Comparison of ENCODE assay signal across 7 mouse cellular contexts in the genomic region with DNA sequence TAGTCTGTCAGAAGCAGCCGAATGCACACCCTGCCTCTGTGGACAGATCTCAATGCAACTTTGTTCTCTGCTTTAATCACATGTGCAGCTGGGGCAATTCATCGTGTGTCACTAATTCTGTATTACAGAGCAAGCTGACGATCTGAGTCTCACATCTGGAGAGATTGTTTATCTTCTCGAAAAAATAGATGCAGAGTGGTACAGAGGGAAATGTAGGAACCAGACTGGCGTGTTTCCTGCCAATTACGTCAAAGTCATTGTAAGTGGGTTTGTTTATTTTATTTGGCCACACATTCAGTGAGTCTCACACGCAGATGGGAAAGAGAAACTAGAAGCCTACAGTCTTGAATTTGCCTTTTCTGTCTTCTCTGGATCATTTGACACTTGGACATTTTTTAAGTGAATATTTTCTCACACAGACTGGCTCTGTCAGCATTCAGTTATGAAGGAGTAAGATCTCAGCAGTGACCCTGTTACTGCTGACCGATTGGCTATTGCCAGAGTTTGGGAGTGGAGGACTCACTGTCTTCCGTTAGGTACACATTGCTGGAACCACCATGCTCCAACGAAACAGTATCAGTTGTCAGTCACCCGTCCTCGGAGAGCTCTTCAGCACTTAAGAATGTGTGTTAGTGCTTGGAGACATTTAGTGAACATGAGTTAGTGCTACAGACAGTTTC. TPM values are rescaled to one million over a fixed set of nuclear protein-coding genes. Genes with fewer than 3 reads are reported as not detected.
A peak's percentile ranks its signal among the peaks of the same experiment; 100 is the strongest.
DNase-seq lines count a peak whose midpoint lies in the region; ATAC-seq and TF ChIP-seq lines count a peak whose summit lies in the region.

No protein-coding gene starts in this region.

- no peak overlapping the region for H3K4me3 ChIP-seq in liver, embryonic 13.5 days (replicated peaks)
- H3K4me3 ChIP-seq in liver, embryonic 11.5 days (ENCODE audit: low read depth, low read length): no peak overlapping the region
- no peak overlapping the region for H3K4me3 ChIP-seq in forebrain, embryonic 16.5 days (replicated peaks; ENCODE audit: low read length)
- no peak overlapping the region for H3K4me3 ChIP-seq in stomach, postnatal 0 days (ENCODE audit: low read depth, low read length)

- peaks cover 16% of the 10 kb centered on the region for H3K36me3 ChIP-seq in liver, embryonic 13.5 days
- H3K36me3 ChIP-seq in liver, embryonic 11.5 days (ENCODE audit: control insufficient read depth, insufficient read depth, low read length): peaks cover 7% of the 10 kb centered on the region
- 0 out of 2 replicates have a peak, but pooled peaks cover 3% of the 10 kb centered on the region for H3K36me3 ChIP-seq in forebrain, embryonic 16.5 days (ENCODE audit: control insufficient read depth, insufficient read depth)
- no peaks in the 10 kb centered on the region for H3K36me3 ChIP-seq in stomach, postnatal 0 days (ENCODE audit: control insufficient read depth, insufficient read depth, low read length)

- WGBS in liver, embryonic 13.5 days (ENCODE audit: insufficient replicate concordance): 68% methylated on average over 12 of the region's 12 CpGs
- 75% methylated on average over 12 of the region's 12 CpGs for WGBS in liver, embryonic 11.5 days
- WGBS in forebrain, embryonic 16.5 days: 75% methylated on average over 12 of the region's 12 CpGs
- WGBS in stomach, postnatal 0 days: 38% methylated on average over 12 of the region's 12 CpGs

- no peak for DNase-seq in liver, embryonic 13.5 days
- no peak for DNase-seq in liver, embryonic 11.5 days (ENCODE audit: low spot score)
- peak; percentile 72 for DNase-seq in layer of hippocampus, adult 9-11 months
- no peak for DNase-seq in stomach, postnatal 0 days (ENCODE audit: low spot score)
- no peak for DNase-seq in cerebellum, postnatal 36 days
- no peak for DNase-seq in cerebellum, adult 9-10 months

- peaks cover 32% of the 10 kb centered on the region for H3K4me1 ChIP-seq in liver, embryonic 13.5 days (replicated peaks)
- H3K4me1 ChIP-seq in liver, embryonic 11.5 days (replicated peaks; ENCODE audit: control insufficient read depth, insufficient read depth, low read length): peaks cover 6% of the 10 kb centered on the region
- no peaks in the 10 kb centered on the region for H3K4me1 ChIP-seq in forebrain, embryonic 16.5 days (replicated peaks; ENCODE audit: control insufficient read depth, insufficient read depth, low read length)
- no peaks in the 10 kb centered on the region for H3K4me1 ChIP-seq in stomach, postnatal 0 days (replicated peaks; ENCODE audit: control insufficient read depth, insufficient read depth)

- H3K4me2 ChIP-seq in liver, embryonic 13.5 days: no peak overlapping the region
- no peak overlapping the region for H3K4me2 ChIP-seq in liver, embryonic 11.5 days
- H3K4me2 ChIP-seq in forebrain, embryonic 16.5 days (ENCODE audit: low read length): no peak overlapping the region
- H3K4me2 ChIP-seq in stomach, postnatal 0 days (replicated peaks; ENCODE audit: low read depth): no peak overlapping the region

- H3K27me3 ChIP-seq in liver, embryonic 13.5 days: no peaks in the 10 kb centered on the region
- no peaks in the 10 kb centered on the region for H3K27me3 ChIP-seq in liver, embryonic 11.5 days (replicated peaks; ENCODE audit: control insufficient read depth, insufficient read depth, low read length)
- H3K27me3 ChIP-seq in forebrain, embryonic 16.5 days (replicated peaks; ENCODE audit: control insufficient read depth, insufficient read depth, low read length): no peaks in the 10 kb centered on the region
- H3K27me3 ChIP-seq in stomach, postnatal 0 days (ENCODE audit: control insufficient read depth, insufficient read depth, low read length): no peaks in the 10 kb centered on the region

- no peak overlapping the region for H3K9ac ChIP-seq in liver, embryonic 13.5 days
- no peak overlapping the region for H3K9ac ChIP-seq in liver, embryonic 11.5 days (ENCODE audit: low read depth, low read length)
- no peak overlapping the region for H3K9ac ChIP-seq in forebrain, embryonic 16.5 days (replicated peaks; ENCODE audit: low read depth, low read length)
- H3K9ac ChIP-seq in stomach, postnatal 0 days (ENCODE audit: low read length): no peak overlapping the region

- no peak for ATAC-seq in liver, embryonic 13.5 days (ENCODE audit: low read depth)
- ATAC-seq in liver, embryonic 11.5 days (replicated peaks; ENCODE audit: low FRiP score): no peak
- ATAC-seq in forebrain, embryonic 16.5 days: peak; percentile 77
- peak; percentile 57; the same call in 1 of the 2 replicates for ATAC-seq in stomach, postnatal 0 days (ENCODE audit: low FRiP score, low TSS enrichment)

- TF ChIP-seq EP300 in stomach, postnatal 0 days (optimal IDR thresholded peaks at IDR 0.05): no peak

- H3K9me3 ChIP-seq in liver, embryonic 13.5 days (replicated peaks): no peaks in the 10 kb centered on the region
- H3K9me3 ChIP-seq in liver, embryonic 11.5 days (ENCODE audit: control insufficient read depth, low read length): peaks cover 4% of the 10 kb centered on the region; the same call in 1 of the 2 replicates
- no peaks in the 10 kb centered on the region for H3K9me3 ChIP-seq in forebrain, embryonic 16.5 days (ENCODE audit: control insufficient read depth, low read length)
- no peaks in the 10 kb centered on the region for H3K9me3 ChIP-seq in stomach, postnatal 0 days (ENCODE audit: control insufficient read depth, low read length)

- 0 out of 2 replicates have a peak overlapping the region, but pooled peaks have one; percentile 4 for H3K27ac ChIP-seq in liver, embryonic 13.5 days
- no peak overlapping the region for H3K27ac ChIP-seq in liver, embryonic 11.5 days (ENCODE audit: low read depth, low read length)
- no peak overlapping the region for H3K27ac ChIP-seq in forebrain, embryonic 16.5 days (ENCODE audit: low read length)
- H3K27ac ChIP-seq in stomach, postnatal 0 days (replicated peaks): no peak overlapping the region

- TF ChIP-seq CTCF in stomach, postnatal 0 days (IDR thresholded peaks at IDR 0.05; ENCODE audit: low read depth): no peak

RNA-seq across cellular contexts. Expression of a gene that starts 27.7 kb away (rescaled TPM):
- 1,129 and 1,231 TPM in 2 replicates for polyA plus RNA-seq in liver, embryonic 13.5 days (2015; fragmentation: Nextera tagmentation; extraction: Ambion mirVana)
- 1,618 and 1,639 TPM in 2 replicates for polyA plus RNA-seq in liver, embryonic 11.5 days (2014; fragmentation: Nextera tagmentation; extraction: Ambion mirVana)
- 654 and 744 TPM in 2 replicates for polyA plus RNA-seq in forebrain, embryonic 16.5 days (2015; fragmentation: Nextera tagmentation; extraction: Ambion mirVana)
- 1,183 and 1,198 TPM in 2 replicates for polyA plus RNA-seq in stomach, postnatal 0 days (2015; fragmentation: Nextera tagmentation; extraction: Ambion mirVana)

Comparison
In these comparisons a context has a peak if more than half of its experiments do, and no peak if none do; other contexts are left out.
1. ATAC-seq: peak in forebrain, embryonic 16.5 days (single experiment) and stomach, postnatal 0 days (single experiment); none in liver, embryonic 13.5 days (single experiment) and liver, embryonic 11.5 days (single experiment).